Mouse (Mus musculus) embryonic fibroblast, embryonic 13.5 days (primary cell): ENCODE measurements around the gene Tagap.

Experiments
- CTCF ChIP-seq: IDR thresholded peaks from 2 replicates; pipeline ENCODE4 v1.5.1; 2011; ENCODE audit warnings: mild to moderate bottlenecking, control low read depth, low read length, moderate library complexity, borderline replicate concordance; ENCODE audit not compliant: insufficient read depth
- POLR2A ChIP-seq: IDR thresholded peaks from 2 replicates; pipeline ENCODE4 v1.6.1; 2011; ENCODE audit warnings: low read depth, mild to moderate bottlenecking, control low read depth, low read length, moderate library complexity

DNA sequence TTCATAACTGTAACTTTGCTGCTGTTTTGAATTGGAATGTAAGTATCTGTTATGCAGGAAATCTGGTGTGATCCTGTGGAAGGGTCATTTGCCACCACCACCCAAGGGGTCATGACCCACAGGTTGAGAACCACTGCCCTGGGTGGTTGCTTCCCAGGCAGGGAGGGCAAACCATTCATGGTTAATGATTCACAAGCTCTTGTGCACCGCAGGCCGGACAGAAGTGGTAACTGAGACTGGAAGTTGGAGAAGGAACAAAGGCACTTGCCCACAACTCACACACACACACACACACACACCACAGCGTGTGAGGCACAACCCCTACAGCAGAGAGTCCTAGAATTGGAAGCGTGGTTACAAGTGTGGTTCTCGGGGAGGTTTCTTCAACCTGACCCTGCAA is 3.2 kb upstream of the Tagap start:
- no peak for TF ChIP-seq POLR2A
- no peak for TF ChIP-seq CTCF
